Mouse (Mus musculus) heart, adult 2 months (tissue): ENCODE measurements around the gene Rnd2. TPM values are rescaled to one million over a fixed set of nuclear protein-coding genes. Genes with fewer than 3 reads are reported as not detected.
"Not testable (repeated sequence)": the region's sequence is repeated elsewhere in the genome, so short reads cannot be mapped to it uniquely, and the experiment has no call there.

Experiments used
- DNase-seq, 2 experiments: peaks; one replicate each; pipeline ENCODE4 v3.0.0; 2021
- H3K27ac ChIP-seq: fragments of 200-600 bp; 2 replicates; pipeline ENCODE4 v1.8.1; 2022
- H3K27me3 ChIP-seq: fragments of 200-500 bp; 2 replicates; pipeline ENCODE4 v1.6.1; 2012; ENCODE audit warnings: mild to moderate bottlenecking, low read length, inconsistent platforms, mixed read lengths; ENCODE audit not compliant: control insufficient read depth, insufficient read depth
- H3K36me3 ChIP-seq: fragments of 200-500 bp; 2 replicates; pipeline ENCODE4 v1.6.1; 2012; ENCODE audit warnings: low read length, inconsistent platforms; ENCODE audit not compliant: control insufficient read depth, insufficient read depth
- H3K4me1 ChIP-seq: fragments of 200-500 bp; 2 replicates; pipeline ENCODE4 v1.6.1; 2011; ENCODE audit warnings: low read length; ENCODE audit not compliant: control insufficient read depth, insufficient read depth
- H3K4me3 ChIP-seq: fragments of 200-600 bp; 2 replicates; pipeline ENCODE4 v1.8.1; 2022
- H3K79me2 ChIP-seq: fragments of 200-500 bp; replicated peaks from 2 replicates; pipeline ENCODE4 v1.6.1; 2012; ENCODE audit warnings: mild to moderate bottlenecking, inconsistent platforms, low read length, moderate library complexity, mixed read lengths; ENCODE audit not compliant: control insufficient read depth, insufficient read depth
- H3K9ac ChIP-seq: fragments of 200-500 bp; 2 replicates; pipeline ENCODE4 v1.6.1; 2012; ENCODE audit warnings: low read depth, mild to moderate bottlenecking, control low read depth, inconsistent platforms, low read length, mixed read lengths
- CTCF ChIP-seq: fragments of 200-600 bp; IDR thresholded peaks from 2 replicates; pipeline ENCODE4 v1.8.1; 2022; ENCODE audit warnings: antibody characterized with exemption, mild to moderate bottlenecking, moderate library complexity
- EP300 ChIP-seq: fragments of 200-500 bp; IDR thresholded peaks from 2 replicates; pipeline ENCODE4 v1.6.1; 2011; ENCODE audit warnings: low read depth, low read length, control low read depth; ENCODE audit not compliant: insufficient read depth
- POLR2A ChIP-seq: fragments of 200-500 bp; IDR thresholded peaks from 2 replicates; pipeline ENCODE4 v1.6.1; 2011; ENCODE audit warnings: mild to moderate bottlenecking, low read depth, low read length, control low read depth; ENCODE audit not compliant: insufficient read depth
- WGBS: fragments of 180-500 bp; shearing (Covaris S2); methylation state at CpG from one replicate; pipeline ENCODE4 v1.1.7; 2018; 5-methylcytosine and 5-hydroxymethylcytosine counted together
- intact Hi-C: fragments of 180-260 bp; cut with DNase I; formaldehyde crosslinking; loops from one replicate; pipeline ENCODE4 v1.15.1; 2025
- polyA plus RNA-seq: library from polyadenylated mRNA; depleted of rRNA; stranded (reverse); fragments of >200 nt; gene quantifications from 2 replicates; pipeline ENCODE4 v1.2.3, GENCODE M21; 2012
- total RNA-seq, 2 experiments: library from RNA; stranded (reverse); gene quantifications; 2 replicates each; pipeline ENCODE4 v1.2.3; 2021

The Rnd2 gene
- total and polyA plus RNA-seq, 3 experiments, result 5.8 to 8.0 (median 6.5) TPM

- 57% methylated on average over 4 of the region's 4 CpGs for WGBS
- DNase-seq, result peak in 1 of 2 experiments; percentile 28
- Histone ChIP-seq H3K9ac (peak overlapping the region; percentile 69), H3K27ac (peak overlapping the region; percentile 90), H3K4me3 (peak overlapping the region; percentile 68), H3K4me1 (peaks cover 8% of the 10 kb centered on the region), H3K36me3 (peaks cover 13% of the 10 kb centered on the region), H3K79me2 (peaks cover 3% of the 10 kb centered on the region; the same call in 1 of the 2 replicates), H3K27me3 (no peaks in the 10 kb centered on the region)
- TF ChIP-seq EP300 (no peak), POLR2A (no peak), CTCF (no peak)
- intact Hi-C loops, result loop anchor here (2.0 kb wide), 1 partner anchor 16 kb away; the partner anchor contains the start of gene Rnd2
Observed at GRCm38 (mm10) chr11:101448899-101449298, 15.9 kb upstream of the Rnd2 start.

GRCm38 (mm10) chr11:101449596-101449995, 15.2 kb upstream of the Rnd2 start:
- H3K36me3 ChIP-seq, H3K4me1 ChIP-seq, H3K27ac ChIP-seq, DNase-seq, H3K27me3 ChIP-seq, H3K79me2 ChIP-seq, H3K9ac ChIP-seq, H3K4me3 ChIP-seq: not testable (repeated sequence)
- intact Hi-C loops, result loop anchor here (2.0 kb wide), 1 partner anchor 15 kb away; the partner anchor contains the start of gene Rnd2
- 75% methylated on average over 4 of the region's 4 CpGs for WGBS

DNA sequence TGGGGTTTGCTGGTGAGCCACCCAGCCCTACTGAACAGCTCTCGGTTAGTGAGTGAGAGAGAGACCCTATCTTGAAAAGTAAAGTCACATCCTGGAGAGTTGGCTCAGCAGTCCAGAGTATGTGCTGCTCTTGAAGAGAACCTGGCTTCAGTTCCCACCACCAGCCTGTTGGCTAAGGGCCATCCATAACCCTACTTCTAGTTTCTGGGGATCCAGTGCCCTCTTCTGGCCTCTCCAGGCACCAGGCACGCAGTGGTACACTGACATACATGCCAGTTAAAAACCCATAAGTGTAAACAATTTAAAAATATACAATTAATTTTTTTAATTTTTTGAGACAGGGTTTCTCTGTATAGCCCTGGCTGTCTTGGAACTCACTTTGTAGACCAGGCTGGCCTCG, 14.4 kb upstream of the Rnd2 start:
- no peak overlapping the region for H3K27ac ChIP-seq
- DNase-seq, result no peak
- H3K4me3 ChIP-seq, result no peak overlapping the region
- H3K27me3 ChIP-seq, result no peaks in the 10 kb centered on the region
- peaks cover 8% of the 10 kb centered on the region for H3K4me1 ChIP-seq
- peaks cover 4% of the 10 kb centered on the region; the same call in 1 of the 2 replicates for H3K36me3 ChIP-seq
- intact Hi-C loops, result no loop called here
- no peak for TF ChIP-seq POLR2A
- TF ChIP-seq CTCF, result peak; percentile 35
- no peak for TF ChIP-seq EP300
- 83% methylated on average over 3 of the region's 3 CpGs for WGBS
- peaks cover 5% of the 10 kb centered on the region for H3K79me2 ChIP-seq
- H3K9ac ChIP-seq, result no peak overlapping the region

DNA sequence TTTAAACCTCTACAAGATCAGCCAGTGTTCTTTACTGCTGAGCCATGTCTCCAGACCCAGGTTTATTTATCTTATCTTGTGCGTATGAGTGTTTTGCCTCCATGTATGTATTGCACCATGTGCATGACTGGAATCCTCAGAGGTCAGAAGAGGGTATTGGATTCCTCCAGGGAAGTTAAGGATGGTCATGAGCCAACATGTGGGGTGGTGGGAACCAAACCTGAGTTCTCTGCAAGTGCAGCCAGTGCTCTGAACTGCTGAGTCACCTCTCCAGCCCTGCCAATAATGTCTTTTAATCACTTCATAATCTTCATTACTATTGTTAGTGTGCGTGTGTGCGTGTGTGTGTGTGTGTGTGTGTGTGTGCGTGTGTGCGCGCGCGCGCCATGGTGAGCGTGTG, 13.3 kb upstream of the Rnd2 start:
- no peak for DNase-seq
- Histone ChIP-seq H3K27me3 (no peaks in the 10 kb centered on the region), H3K4me1 (peaks cover 8% of the 10 kb centered on the region), H3K27ac (no peak overlapping the region), H3K36me3 (peaks cover 4% of the 10 kb centered on the region; the same call in 1 of the 2 replicates), H3K4me3 (no peak overlapping the region), H3K79me2 (peaks cover 5% of the 10 kb centered on the region), H3K9ac (no peak overlapping the region)
- WGBS, result 92% methylated on average over 10 of the region's 10 CpGs
- intact Hi-C loops, result no loop called here
- TF ChIP-seq EP300 (no peak), CTCF (no peak), POLR2A (no peak)

DNA sequence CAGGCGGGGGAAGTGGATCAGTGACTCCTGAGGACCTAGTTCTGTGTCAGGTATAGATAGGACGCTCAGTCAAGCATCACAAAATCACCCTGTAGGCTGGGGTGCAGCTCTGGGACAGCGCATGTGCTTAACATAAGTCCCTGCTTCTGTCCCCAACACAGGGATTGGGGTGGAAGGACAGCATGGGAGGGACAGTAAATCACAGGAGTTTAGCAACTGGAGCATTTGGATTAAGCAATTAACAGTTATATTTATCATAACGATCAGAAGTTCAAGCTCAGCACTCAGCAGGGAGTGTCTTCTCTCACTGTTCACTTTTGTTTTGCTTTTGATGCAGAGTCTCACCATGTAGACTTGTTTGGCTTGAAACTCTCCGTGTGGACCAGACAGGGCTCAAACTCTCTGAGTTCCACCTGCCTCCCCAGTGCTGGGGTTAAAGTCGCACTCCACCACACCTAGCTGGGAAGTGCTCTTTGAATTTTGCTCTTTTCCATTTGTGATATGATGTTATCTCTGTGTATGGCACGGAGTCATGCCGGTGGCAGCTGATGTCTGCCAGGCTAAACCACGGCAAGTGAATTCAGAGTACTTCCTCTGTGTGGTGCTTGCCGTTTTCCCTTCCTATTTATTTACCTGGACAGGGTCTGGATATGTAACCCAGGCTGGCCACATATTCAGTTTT, 12.6 kb upstream of the Rnd2 start:
- WGBS, result 52% methylated on average over 10 of the region's 10 CpGs

DNA sequence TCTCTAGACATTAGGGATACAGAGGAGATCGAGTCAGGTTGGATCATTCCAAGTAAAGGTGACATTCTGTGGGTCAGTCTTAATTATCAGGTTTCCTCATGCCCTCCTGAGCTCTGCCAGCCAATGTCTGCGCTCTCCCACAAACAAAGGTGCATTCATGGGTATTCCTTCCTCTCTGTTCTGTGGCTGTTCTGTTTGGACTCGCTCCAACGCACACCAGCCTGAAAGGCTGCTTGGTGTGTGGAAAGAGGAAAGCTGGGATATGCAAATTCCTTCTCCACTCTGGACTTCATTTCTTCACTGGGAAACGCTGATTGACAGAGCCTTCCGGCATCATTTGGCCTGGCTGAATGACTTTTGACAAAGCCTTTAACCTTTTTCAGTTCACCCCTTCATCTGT, 10.1 kb upstream of the Rnd2 start:
- Histone ChIP-seq H3K27ac (no peak overlapping the region), H3K36me3 (peaks cover 4% of the 10 kb centered on the region; the same call in 1 of the 2 replicates), H3K4me1 (peaks cover 6% of the 10 kb centered on the region), H3K27me3 (no peaks in the 10 kb centered on the region), H3K4me3 (no peak overlapping the region), H3K79me2 (peaks cover 5% of the 10 kb centered on the region), H3K9ac (no peak overlapping the region)
- intact Hi-C loops, result no loop called here
- DNase-seq, result no peak
- WGBS, result 60% methylated on average over 6 of the region's 6 CpGs
- TF ChIP-seq POLR2A (no peak), EP300 (no peak), CTCF (no peak)

More for the DNA sequence above, 12.6 kb upstream of the Rnd2 start:
- no peak overlapping the region for H3K4me3 ChIP-seq
- peaks cover 5% of the 10 kb centered on the region for H3K79me2 ChIP-seq
- no peaks in the 10 kb centered on the region for H3K27me3 ChIP-seq
- H3K9ac ChIP-seq, result no peak overlapping the region
- TF ChIP-seq CTCF (no peak), EP300 (no peak), POLR2A (no peak)
- intact Hi-C loops, result no loop called here
- H3K4me1 ChIP-seq, result peaks cover 8% of the 10 kb centered on the region
- H3K27ac ChIP-seq, result no peak overlapping the region
- peaks cover 4% of the 10 kb centered on the region; the same call in 1 of the 2 replicates for H3K36me3 ChIP-seq
- no peak for DNase-seq
